Mouse (Mus musculus) megakaryocyte, embryonic 14.5 days (primary cell): ENCODE measurements at regions not wholly inside any gene's neighbourhood (a gene's known extent, or its start where the extent isn't known, plus 50 kb on each side); places are given as distances from the start of the nearest gene placed in this dataset.

Source experiments
- FLI1 ChIP-seq: IDR thresholded peaks from 2 replicates; pipeline ENCODE4 v1.6.1; 2012; ENCODE audit warnings: low read length, inconsistent platforms, mixed read lengths
- GATA1 ChIP-seq: IDR thresholded peaks from 3 replicates; pipeline ENCODE4 v1.6.1; 2012; ENCODE audit warnings: mixed read lengths, low read length, inconsistent platforms, borderline replicate concordance

DNA sequence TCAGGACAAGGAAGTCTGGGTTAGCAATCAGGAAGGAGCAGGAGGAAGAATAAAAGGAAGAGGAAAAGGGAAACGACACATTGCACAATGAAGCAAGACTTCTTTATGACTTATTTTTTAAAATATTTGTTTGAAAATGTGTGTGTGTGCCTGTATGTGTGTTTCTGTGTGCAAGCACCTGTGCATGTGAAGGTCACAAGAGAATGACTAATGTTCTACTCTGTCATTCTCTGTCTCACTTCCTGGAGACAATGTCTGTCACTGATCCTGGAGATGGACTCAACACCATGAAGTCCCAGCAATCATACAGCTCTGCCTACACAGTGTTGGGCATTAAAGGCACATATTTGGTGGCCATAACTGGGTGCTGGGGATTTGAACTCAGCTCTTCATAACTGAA, 96.2 kb upstream of the Trib2 start:
- TF ChIP-seq GATA1 (no peak), FLI1 (no peak)
